Mouse (Mus musculus): Measurements from ENCODE around the gene Dab1. TPM values are rescaled to one million over a fixed set of nuclear protein-coding genes. Genes with fewer than 3 reads are reported as not detected.

Dab1 gene
- polyA plus RNA-seq, 1 experiment, result 1.1 TPM

DNA sequence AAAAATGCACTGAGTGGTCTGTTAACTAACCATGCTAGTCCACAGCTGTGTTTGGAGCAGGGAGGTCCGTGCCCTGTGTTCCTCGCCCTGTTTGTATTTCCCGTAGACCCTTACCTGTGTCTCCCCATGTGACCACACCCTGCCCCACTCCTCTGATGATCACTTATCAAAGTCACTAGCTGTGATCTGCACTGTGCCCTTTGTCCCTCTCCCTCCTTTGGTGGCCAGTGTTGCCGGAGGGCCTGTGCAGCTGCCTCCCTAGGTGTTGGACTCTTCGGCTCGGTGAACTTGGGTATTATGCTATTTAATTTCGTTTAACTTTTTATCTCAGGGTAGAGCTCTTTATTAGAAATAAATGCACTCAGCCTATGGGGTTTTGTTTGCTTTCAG, 844.6 kb downstream of the Dab1 start:
- Histone ChIP-seq H3K36me3 (ENCODE audit: control insufficient read depth, insufficient read depth, low read length) (no peaks in the 10 kb centered on the region), H3K4me1 (ENCODE audit: control insufficient read depth, insufficient read depth, low read length) (no peaks in the 10 kb centered on the region), H3K27ac (ENCODE audit: control insufficient read depth, insufficient read depth, low read depth, low read length) (no peak overlapping the region), H3K4me3 (ENCODE audit: control insufficient read depth, low read depth, low read length) (no peak overlapping the region), H3K27me3 (ENCODE audit: control insufficient read depth, insufficient read depth, low read length) (no peaks in the 10 kb centered on the region)
- TF ChIP-seq CTCF (IDR thresholded peaks at IDR 0.05; ENCODE audit: control insufficient read depth, insufficient read depth, insufficient replicate concordance, low read depth, low read length) (no peak), POLR2A (IDR thresholded peaks at IDR 0.05; ENCODE audit: control insufficient read depth, low read depth, low read length) (no peak)

- Histone ChIP-seq H3K27ac (ENCODE audit: control insufficient read depth, insufficient read depth, low read depth, low read length) (no peak overlapping the region), H3K4me3 (ENCODE audit: control insufficient read depth, low read depth, low read length) (no peak overlapping the region), H3K27me3 (ENCODE audit: control insufficient read depth, insufficient read depth, low read length) (no peaks in the 10 kb centered on the region), H3K36me3 (ENCODE audit: control insufficient read depth, insufficient read depth, low read length) (no peaks in the 10 kb centered on the region), H3K4me1 (ENCODE audit: control insufficient read depth, insufficient read depth, low read length) (no peaks in the 10 kb centered on the region)
- TF ChIP-seq CTCF (IDR thresholded peaks at IDR 0.05; ENCODE audit: control insufficient read depth, insufficient read depth, insufficient replicate concordance, low read depth, low read length), result no peak
Observed at GRCm38 (mm10) chr4:104465594-104465993, 846.4 kb downstream of the Dab1 start.

DNA sequence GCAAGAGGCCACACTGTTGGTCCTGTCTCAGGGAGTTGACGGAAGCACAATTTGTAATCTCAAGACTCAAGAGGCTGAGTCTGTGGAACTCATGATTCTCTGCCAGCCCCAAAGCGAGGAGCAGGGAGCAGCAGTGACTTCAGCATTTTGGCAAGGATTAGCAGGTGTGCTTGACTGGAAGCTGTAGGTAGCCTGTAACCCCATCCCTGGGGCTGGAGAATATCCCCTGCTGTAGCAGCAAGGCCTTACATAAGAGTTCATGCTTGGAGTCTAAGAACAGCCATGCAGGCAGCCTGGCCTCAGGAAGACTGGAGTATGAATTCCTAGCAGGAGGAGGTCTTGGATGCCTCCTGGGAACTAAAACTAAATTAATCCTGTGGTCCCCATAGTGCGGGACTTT, 849.5 kb downstream of the Dab1 start:
- H3K27me3 ChIP-seq (ENCODE audit: control insufficient read depth, insufficient read depth, low read length), result no peaks in the 10 kb centered on the region
- TF ChIP-seq POLR2A (IDR thresholded peaks at IDR 0.05; ENCODE audit: control insufficient read depth, low read depth, low read length) (no peak), CTCF (IDR thresholded peaks at IDR 0.05; ENCODE audit: control insufficient read depth, insufficient read depth, insufficient replicate concordance, low read depth, low read length) (no peak)

DNA sequence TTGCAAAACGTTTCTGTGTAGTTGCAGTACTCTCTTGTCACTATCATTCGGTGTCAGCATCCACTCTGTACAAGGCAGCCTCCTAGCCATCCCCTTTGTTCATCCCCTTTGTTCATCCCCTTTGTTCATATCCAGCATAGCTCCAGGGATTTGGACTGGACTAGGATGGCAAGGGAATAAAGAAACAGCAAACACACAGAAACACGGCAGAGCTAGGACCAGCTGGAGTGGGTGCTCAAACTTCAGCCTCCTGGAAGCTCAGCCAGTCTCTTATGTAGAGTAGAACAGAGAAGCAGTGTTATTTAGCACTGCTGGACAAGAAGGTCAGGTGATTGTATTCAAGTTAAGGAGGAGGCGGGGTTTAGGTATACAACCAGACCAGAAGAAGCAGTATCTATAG, 853.8 kb downstream of the Dab1 start:
- H3K27me3 ChIP-seq (ENCODE audit: control insufficient read depth, insufficient read depth, low read length), result no peaks in the 10 kb centered on the region
- no peak for TF ChIP-seq CTCF (IDR thresholded peaks at IDR 0.05; ENCODE audit: control insufficient read depth, insufficient read depth, insufficient replicate concordance, low read depth, low read length)
- no peak for TF ChIP-seq POLR2A (IDR thresholded peaks at IDR 0.05; ENCODE audit: control insufficient read depth, low read depth, low read length)
- no peak overlapping the region for H3K27ac ChIP-seq (ENCODE audit: control insufficient read depth, insufficient read depth, low read depth, low read length)
- no peak overlapping the region for H3K4me3 ChIP-seq (ENCODE audit: control insufficient read depth, low read depth, low read length)
- no peaks in the 10 kb centered on the region for H3K36me3 ChIP-seq (ENCODE audit: control insufficient read depth, insufficient read depth, low read length)
- no peaks in the 10 kb centered on the region for H3K4me1 ChIP-seq (ENCODE audit: control insufficient read depth, insufficient read depth, low read length)

More for the DNA sequence above, 849.5 kb downstream of the Dab1 start:
- no peaks in the 10 kb centered on the region for H3K36me3 ChIP-seq (ENCODE audit: control insufficient read depth, insufficient read depth, low read length)
- H3K4me1 ChIP-seq (ENCODE audit: control insufficient read depth, insufficient read depth, low read length), result no peaks in the 10 kb centered on the region
- H3K27ac ChIP-seq (ENCODE audit: control insufficient read depth, insufficient read depth, low read depth, low read length), result no peak overlapping the region
- no peak overlapping the region for H3K4me3 ChIP-seq (ENCODE audit: control insufficient read depth, low read depth, low read length)

GRCm38 (mm10) chr4:104476841-104477240, 857.7 kb downstream of the Dab1 start:
- H3K36me3 ChIP-seq (ENCODE audit: control insufficient read depth, insufficient read depth, low read length), result no peaks in the 10 kb centered on the region
- no peaks in the 10 kb centered on the region for H3K4me1 ChIP-seq (ENCODE audit: control insufficient read depth, insufficient read depth, low read length)
- no peak for TF ChIP-seq CTCF (IDR thresholded peaks at IDR 0.05; ENCODE audit: control insufficient read depth, insufficient read depth, insufficient replicate concordance, low read depth, low read length)
- no peak for TF ChIP-seq POLR2A (IDR thresholded peaks at IDR 0.05; ENCODE audit: control insufficient read depth, low read depth, low read length)
- no peak overlapping the region for H3K27ac ChIP-seq (ENCODE audit: control insufficient read depth, insufficient read depth, low read depth, low read length)
- no peaks in the 10 kb centered on the region for H3K27me3 ChIP-seq (ENCODE audit: control insufficient read depth, insufficient read depth, low read length)
- no peak overlapping the region for H3K4me3 ChIP-seq (ENCODE audit: control insufficient read depth, low read depth, low read length)

GRCm38 (mm10) chr4:104483948-104484347, 864.8 kb downstream of the Dab1 start:
- no peaks in the 10 kb centered on the region for H3K27me3 ChIP-seq (ENCODE audit: control insufficient read depth, insufficient read depth, low read length)
- no peak overlapping the region for H3K4me3 ChIP-seq (ENCODE audit: control insufficient read depth, low read depth, low read length)
- H3K36me3 ChIP-seq (ENCODE audit: control insufficient read depth, insufficient read depth, low read length), result no peaks in the 10 kb centered on the region
- TF ChIP-seq CTCF (IDR thresholded peaks at IDR 0.05; ENCODE audit: control insufficient read depth, insufficient read depth, insufficient replicate concordance, low read depth, low read length) (no peak), POLR2A (IDR thresholded peaks at IDR 0.05; ENCODE audit: control insufficient read depth, low read depth, low read length) (no peak)
- H3K4me1 ChIP-seq (ENCODE audit: control insufficient read depth, insufficient read depth, low read length), result no peaks in the 10 kb centered on the region
- no peak overlapping the region for H3K27ac ChIP-seq (ENCODE audit: control insufficient read depth, insufficient read depth, low read depth, low read length)

DNA sequence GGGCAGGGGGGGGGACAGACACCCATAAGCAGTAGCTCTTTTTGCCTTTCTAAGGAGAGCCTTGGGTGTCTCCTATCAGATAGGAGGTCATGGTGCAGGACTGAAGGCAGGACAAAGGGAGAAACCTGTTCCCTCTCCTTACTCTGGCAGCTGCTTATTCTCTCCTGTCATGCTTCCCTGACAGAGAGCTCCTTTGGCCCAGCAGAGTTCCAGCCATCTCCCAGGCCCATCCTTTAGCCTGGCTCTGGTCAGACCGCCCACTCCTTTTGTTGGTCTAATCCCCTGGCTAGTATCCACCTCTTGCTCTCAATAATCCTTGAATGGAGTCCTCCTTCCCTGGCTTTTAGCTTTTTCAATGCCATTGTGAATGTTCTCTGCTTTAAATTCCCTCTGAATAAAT, 878.1 kb downstream of the Dab1 start:
- Histone ChIP-seq H3K4me3 (ENCODE audit: control insufficient read depth, low read depth, low read length) (no peak overlapping the region), H3K36me3 (ENCODE audit: control insufficient read depth, insufficient read depth, low read length) (no peaks in the 10 kb centered on the region), H3K27ac (ENCODE audit: control insufficient read depth, insufficient read depth, low read depth, low read length) (no peak overlapping the region), H3K27me3 (ENCODE audit: control insufficient read depth, insufficient read depth, low read length) (no peaks in the 10 kb centered on the region), H3K4me1 (ENCODE audit: control insufficient read depth, insufficient read depth, low read length) (no peaks in the 10 kb centered on the region)
- TF ChIP-seq POLR2A (IDR thresholded peaks at IDR 0.05; ENCODE audit: control insufficient read depth, low read depth, low read length) (no peak), CTCF (IDR thresholded peaks at IDR 0.05; ENCODE audit: control insufficient read depth, insufficient read depth, insufficient replicate concordance, low read depth, low read length) (no peak)

- no peaks in the 10 kb centered on the region for H3K4me1 ChIP-seq (ENCODE audit: control insufficient read depth, insufficient read depth, low read length)
Observed at GRCm38 (mm10) chr4:104500112-104500511, 881.0 kb downstream of the Dab1 start.

More at GRCm38 (mm10) chr4:104500112-104500511, 881.0 kb downstream of the Dab1 start:
- Histone ChIP-seq H3K27me3 (ENCODE audit: control insufficient read depth, insufficient read depth, low read length) (no peaks in the 10 kb centered on the region), H3K4me3 (ENCODE audit: control insufficient read depth, low read depth, low read length) (no peak overlapping the region), H3K36me3 (ENCODE audit: control insufficient read depth, insufficient read depth, low read length) (no peaks in the 10 kb centered on the region), H3K27ac (ENCODE audit: control insufficient read depth, insufficient read depth, low read depth, low read length) (no peak overlapping the region)
- TF ChIP-seq POLR2A (IDR thresholded peaks at IDR 0.05; ENCODE audit: control insufficient read depth, low read depth, low read length) (no peak), CTCF (IDR thresholded peaks at IDR 0.05; ENCODE audit: control insufficient read depth, insufficient read depth, insufficient replicate concordance, low read depth, low read length) (no peak)
